Mouse (Mus musculus) T-helper 2 cell (primary cell): ENCODE measurements at regions not wholly inside any gene's neighbourhood (a gene's known extent, or its start where the extent isn't known, plus 50 kb on each side); places are given as distances from the start of the nearest gene placed in this dataset.

Experiments used
- in situ Hi-C: fragments of 300-600 bp; cut with MboI, MseI; formaldehyde crosslinking; loops from one replicate; pipeline ENCODE4 v1.15.1; 2025; ENCODE audit warnings: high pct_unique_total_duplicates

DNA sequence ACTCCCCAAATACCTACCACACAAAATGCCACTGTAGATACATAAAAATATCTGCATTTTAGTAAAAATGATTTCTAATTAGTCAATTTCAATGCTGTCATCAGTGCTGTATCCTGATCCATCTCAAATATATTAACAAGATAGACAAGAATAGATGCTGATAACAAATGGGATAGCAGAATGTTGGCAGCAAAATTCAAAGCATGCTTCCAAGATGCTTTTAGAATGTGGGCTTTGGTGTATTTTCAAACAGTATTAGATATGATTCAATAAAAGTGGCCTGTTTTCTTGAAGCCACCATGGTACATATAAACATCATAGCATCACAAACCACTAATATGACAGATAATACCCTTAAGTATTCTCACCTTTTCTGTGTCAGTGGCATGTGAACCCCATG is 597.6 kb downstream of the Cenpc1 start:
- in situ Hi-C loops = no loop called here

DNA sequence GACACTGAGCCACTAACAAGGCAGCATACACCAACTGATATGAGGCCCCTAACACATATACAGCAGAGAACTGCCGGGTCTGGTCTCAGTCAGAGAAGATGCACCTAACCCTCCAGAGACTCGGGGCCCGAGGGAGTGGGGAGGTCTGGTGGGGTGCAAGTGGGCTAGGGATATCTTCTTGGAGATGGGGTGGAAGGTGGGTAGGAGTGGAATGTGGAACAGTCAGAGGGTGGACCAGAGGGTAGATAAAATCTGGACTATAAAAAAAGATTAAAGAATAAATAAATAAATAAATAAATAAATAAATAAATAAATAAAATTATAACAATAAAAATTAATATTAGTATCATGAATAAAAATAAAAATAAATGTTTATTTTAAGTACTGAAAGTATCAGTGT is 598.2 kb downstream of the Cenpc1 start:
- in situ Hi-C loops = no loop called here
